Mouse (Mus musculus) thymus, postnatal 4 days (tissue): ENCODE measurements around the gene Ano10.
"Not testable (repeated sequence)": the region's sequence is repeated elsewhere in the genome, so short reads cannot be mapped to it uniquely, and the experiment has no call there.

ENCODE experiments used
- DNase-seq: peaks from one replicate; pipeline ENCODE4 v3.0.0; 2021

Ano10 gene

DNA sequence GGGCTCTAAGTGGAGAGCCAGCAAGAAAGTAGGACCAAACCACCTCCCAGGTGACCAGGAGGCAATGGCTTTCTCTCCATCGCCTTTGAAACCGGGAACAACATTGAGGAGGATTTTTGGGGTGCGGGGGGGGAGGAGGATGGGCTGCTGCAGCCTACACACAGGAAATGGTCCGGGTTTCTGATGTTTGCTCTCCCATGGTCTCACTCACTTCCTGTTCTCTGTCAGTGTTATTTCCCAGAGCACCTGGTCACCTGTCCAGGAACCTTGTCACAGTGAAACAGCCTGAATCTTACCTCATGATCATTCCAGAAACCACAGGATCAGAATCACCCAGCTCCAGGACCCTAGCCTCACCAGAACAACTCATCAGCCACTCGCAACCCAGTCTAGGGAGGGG is 100.4 kb downstream of the Ano10 start:
- DNase-seq, result no peak

DNA sequence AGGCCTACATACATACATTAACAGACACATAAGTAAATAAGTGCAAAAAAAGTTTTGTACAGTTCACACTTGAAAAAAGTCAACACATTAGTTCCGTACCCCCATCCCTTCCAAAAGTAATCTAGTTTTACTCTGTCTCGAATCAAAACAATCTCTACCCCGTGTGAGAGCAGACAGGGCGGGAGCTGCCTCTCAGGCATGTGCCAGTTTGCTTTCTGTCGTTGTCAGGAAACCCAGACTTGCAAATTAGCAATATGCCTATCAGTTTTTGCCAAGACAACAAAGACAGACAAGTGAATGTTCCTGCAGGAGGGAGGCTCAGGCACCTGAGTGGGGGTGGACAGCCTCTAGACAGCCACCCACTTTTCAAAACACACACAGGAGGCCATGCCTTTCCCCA is 100.9 kb downstream of the Ano10 start:
- no peak for DNase-seq

DNA sequence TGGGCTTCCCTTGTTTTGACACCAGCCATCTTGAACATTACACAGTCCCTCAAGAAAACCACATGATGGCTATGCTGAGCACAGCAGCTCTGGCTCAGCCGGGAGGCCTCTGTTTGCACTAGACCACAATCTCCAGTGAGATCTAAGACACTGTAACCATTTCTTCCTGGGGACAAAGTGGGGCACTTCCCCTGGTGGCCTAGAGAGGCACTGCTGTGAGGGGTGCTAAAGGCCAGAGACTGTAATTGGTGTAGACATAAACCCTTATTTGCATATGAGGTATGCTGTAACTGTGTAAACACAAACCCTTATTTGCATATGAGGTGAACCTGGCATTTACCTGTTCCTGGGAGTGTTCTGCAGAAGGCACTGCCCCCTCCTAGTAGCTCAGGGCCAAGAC is 105.5 kb downstream of the Ano10 start:
- peak; percentile 87 for DNase-seq

DNA sequence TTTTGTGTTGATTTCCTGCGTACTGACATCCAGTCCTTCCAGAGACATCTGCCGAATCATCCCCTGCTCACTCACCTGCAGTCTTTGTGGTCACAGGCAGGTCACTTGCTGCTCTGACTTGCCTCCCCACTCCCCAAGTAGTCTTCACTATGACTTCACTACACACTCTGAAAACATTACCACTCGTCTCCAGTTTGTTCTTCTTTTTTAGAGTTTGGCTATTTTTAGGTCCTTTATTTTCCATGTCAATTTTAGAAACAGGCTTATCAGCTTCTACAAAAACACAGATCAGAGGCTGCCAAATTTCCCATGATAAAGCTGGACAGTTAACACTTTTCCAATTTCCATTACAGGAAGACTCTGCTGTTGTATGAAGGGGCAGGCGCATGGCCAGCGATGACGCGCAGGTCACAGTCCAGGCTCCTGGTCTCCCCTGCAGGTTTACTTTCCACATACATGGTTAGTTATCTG is 106.7 kb downstream of the Ano10 start:
- DNase-seq, result peak; percentile 26

DNA sequence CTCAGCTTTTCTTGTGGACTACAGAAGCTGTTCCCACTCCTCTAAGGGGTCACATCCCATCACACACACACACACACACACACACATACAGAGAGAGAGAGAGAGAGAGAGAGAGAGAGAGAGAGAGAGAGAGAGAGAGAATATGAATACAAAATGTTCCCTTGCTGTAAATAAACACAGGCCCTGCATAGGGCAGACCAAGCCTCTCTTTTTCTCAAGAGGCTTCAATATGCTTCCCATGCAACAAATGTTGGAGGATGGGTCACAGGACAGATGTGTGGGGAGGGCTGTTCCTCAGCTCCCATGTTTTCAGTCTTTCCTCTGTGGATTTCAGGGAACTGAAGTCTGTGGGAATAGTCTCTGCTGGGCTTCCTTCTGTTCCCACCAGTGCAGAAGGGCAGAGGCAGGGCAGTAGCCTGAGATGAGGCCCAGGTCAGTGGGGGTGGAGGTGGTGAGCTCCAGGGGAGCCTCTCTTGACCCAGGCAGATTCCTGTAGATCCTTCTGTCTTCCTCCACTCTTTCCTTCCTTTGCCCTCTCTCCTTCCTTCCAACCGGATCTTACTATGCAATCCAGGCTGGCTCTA is 107.5 kb downstream of the Ano10 start:
- DNase-seq, result no peak

DNA sequence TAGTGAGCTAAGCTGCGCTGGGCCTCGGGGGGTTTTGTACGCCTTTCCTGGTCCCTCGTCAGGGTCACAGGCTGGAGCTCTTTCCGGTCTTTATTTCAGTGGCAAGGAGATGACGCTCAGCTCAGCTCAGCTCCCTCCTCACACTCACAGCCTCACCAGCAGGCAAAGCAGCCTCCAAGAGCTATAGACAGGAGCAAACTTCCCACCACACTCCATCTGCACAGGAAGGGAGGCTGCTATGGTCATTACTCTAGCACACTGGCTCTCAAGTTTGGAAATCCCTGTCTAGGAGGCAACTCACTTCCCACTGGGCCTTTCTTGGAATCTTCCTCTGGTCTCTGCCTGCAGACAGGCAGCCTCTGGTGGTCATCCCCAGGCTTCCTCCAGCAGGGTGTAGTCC is 108.3 kb downstream of the Ano10 start:
- no peak for DNase-seq

DNA sequence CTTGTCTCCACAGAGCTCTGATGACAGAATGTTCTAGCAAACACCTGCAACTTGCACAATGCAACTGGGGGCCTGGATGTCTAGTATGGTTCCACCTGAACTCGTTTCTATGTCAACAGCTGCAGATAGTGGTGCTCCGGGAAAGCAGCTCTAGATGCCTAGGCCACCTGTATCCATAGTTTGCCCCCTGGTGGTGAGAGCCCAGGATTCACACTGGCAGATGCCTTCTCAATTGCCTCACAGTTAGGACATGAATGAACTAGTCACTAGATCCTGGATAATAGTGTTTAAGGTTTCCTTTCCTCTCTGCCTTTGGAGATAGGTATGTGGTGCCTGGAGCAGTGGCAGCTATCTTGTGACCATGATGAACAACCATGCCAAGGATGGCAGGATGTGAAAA is 109.2 kb downstream of the Ano10 start:
- peak; percentile 94 for DNase-seq

DNA sequence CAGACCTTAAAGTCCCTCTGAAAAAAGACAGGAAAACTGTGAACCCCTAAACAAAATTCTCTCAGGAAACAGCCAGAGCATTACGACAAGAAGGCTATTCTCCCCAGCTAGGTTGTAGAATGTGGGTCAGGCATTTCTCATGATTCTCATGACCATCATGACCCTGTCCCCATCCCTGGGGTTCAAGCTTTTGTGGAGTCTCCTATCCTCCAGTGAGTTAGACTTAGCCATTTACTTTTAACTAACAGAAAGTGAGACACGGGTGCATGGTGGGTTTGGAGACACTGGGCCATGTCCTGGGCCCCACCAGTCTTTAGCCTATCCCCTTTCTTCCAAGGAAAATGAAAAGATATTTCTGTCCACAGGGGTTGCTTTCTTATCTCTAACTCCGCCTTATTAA is 109.9 kb downstream of the Ano10 start:
- no peak for DNase-seq

DNA sequence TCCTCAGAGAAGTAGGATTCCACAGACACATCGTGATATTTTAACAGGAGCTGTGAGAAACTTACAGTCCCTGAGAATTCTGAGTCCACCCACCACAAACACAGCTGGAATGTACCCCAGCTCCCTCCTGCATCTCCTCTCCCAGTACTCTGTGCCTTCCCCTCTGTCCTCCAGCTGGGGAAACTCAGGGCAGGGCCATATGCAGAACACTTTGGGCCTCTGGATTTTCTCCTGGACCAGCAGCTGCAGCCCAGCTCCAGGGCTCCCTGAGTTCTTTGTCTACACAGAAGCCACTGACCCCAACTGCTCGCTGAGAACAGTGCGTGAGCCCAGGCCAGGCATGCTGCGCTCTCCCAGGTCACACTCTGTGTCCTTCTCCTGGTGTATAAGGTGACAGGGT is 111.1 kb downstream of the Ano10 start:
- DNase-seq, result no peak

DNA sequence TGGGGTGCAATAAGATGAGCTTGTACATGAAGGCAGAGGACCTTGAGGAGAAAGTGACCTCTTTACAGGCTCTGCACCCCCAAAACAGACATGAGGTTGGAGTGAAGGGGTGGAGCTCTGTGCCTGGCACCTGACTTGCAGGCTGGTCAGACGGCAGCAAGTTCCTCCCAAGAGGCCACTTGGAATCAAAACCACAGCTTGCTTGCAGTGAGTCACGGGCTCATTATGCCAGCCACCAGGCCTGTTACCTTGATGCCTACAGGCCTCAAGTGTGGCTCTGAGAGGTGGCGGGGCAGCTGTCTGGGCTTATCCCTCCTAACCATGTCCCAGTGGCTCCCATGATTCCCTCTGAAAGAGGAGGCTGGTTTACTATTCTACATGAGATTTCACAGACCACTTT is 114.1 kb downstream of the Ano10 start:
- DNase-seq, result no peak

DNA sequence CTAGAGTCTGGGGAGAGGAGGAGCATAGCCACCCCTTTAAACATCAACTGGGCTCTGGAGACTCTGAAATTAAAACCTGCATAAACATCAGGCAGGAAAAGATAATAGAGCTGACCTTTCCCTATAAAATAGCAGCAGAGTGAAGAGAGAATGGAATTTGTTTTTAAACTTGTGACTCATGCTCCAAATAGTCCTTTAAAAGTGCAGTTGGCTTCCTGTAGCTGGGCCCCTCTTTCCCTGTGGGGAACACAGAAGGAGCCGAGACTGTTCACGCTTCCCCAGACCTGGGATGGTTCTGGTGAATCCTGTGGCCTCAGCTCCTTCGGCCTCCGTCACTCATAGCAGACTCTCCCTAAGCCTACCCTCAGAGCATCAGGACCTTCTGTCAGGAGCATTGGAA is 115.8 kb downstream of the Ano10 start:
- DNase-seq, result no peak

DNA sequence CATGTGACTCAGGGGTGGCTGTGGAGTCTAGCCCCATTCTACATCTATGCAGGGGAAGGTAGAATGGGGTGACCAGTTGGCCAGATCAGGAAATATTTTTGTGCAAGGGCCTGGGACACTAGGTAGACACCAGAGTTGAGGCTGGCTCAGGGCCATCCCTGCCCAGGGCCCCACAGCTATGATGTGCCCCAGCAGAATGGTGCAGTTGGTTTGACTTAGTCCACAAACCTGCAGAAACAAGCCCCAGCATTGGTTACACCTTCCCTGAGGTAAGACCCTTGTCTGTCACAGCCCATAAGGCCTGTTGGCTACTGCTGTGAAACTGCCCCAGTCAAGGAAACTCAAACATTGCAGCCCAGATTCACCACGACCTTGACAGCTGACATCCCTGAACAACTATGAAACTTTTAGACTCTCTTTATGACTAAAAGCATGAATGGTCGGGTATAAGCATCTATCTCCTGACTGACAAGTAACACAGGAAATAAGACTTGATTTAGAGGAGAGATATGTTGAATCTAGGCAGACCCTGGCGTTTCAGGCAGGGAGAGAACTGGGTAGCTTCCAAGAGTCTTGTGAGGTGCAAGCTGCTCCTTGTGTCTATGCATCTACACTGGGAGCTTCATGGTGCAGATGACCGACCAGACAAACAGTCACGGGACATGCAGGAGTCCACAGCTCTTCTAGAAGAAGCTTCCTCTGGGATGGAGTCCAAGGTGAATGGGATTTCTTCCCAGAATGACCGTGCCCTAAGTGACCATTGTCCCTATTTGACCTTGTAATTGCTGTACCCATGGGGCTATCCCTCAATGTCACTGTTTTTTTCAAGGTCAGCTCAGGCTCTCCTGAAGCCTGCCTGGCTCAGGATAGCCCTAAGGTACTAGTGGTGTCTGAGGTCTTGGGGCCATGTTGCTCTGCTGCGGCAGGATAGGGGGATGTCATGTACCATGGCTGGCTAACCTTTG is 116.7 kb downstream of the Ano10 start:
- DNase-seq, result no peak

DNA sequence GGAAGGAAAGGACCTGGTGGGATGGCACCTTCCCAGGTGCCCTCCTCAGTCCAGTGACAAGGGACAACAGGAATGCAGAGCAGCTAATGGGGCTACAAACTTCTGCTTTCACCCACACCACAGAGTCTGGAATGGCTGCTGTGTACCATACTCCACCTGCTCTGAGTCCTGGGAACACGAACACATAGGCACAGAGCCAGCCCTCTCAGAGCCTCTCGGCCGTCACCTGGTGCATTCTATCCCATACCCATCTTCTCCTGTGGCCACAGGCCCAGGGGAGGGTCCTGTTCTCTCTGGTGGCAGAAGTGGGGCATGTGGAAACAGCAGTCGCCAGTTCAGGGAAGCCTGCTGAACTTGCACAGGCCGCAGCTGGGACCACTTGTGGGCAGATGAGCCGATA is 119.5 kb downstream of the Ano10 start:
- DNase-seq, result no peak

DNA sequence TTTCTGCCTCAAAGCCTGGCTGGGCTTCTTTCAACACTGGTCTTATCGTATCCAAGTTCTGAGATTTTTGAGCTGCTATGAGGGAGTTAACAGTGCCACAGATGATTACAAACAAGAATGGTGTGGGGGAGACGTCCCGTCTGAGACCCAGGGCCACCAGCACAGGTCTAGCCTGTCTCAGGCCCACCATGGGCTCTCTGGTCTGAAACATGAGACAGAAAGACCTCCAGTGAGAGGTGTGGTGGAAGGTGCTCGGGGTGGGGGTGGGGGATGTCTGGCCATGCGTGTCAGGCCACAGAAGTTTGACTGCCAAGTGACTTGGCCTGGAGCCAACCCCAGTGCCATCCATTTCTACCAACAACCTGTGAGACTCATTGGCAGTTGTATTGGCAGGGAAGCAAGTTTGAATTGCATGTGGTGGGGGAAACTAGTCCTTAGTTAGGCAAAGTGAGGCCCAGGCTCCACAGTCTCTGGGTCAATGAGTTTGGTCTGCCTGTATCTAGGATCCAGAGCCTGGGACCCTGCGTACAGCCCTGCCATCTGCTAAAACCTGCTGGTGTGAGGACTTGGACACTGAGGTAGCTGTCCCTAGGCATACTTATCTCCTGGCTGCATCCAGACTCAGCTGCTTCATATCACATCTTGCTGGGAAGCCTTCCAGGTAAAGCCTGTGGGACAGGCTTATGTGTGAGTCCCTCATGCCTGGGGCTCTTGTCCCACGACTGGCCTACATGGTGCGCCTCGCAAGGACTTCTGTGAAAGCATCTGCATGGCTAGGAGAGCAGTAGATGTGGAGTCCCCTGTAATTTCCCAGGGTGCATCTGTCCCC is 120.6 kb downstream of the Ano10 start:
- no peak for DNase-seq

DNA sequence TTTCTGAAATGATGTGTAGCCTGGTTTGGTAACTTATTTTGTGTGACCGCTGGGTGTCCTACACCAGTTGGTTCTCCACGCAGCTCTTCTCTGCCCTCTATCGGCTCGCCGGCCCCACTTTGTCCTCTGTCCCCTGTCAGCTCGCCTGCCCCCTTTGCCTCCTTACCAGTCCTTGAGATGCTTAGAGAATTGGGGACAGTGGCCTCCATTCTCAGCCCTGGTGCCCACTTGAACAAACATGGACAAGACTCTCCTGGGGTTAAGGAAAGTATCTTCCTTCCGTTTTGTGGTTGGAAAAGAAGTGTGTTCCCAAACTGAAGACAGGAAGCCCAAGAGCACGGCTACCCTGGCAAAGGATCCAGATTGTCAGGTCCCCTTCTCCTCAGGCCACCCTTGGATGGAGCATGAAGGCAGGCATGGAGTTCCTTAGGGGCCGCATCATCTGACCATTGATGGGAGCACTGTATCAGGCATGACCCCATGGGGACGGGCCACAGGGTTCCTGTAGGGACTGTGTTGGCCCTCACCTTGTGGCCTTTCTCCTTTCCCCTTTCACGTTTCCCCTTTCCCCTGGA is 121.5 kb downstream of the Ano10 start:
- no peak for DNase-seq

DNA sequence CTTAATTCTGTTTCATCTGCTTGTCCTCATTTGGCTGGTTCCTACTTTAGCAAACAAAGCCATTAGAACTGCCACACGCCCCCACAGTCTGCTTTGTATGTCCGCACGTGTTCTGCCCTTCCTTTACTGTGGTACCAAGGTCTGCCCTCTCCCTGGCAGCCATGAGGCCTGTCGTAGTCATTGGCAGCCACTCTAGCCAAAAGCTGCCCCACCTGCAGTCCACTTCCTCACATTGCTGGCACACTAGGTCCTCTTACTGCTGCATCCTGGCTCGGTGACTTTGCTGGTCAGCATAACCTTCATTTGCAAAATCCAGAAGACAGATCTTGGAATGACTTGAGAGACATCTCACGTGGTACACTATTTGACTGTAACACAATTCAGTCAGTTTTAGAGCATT is 124.3 kb downstream of the Ano10 start:
- no peak for DNase-seq

DNA sequence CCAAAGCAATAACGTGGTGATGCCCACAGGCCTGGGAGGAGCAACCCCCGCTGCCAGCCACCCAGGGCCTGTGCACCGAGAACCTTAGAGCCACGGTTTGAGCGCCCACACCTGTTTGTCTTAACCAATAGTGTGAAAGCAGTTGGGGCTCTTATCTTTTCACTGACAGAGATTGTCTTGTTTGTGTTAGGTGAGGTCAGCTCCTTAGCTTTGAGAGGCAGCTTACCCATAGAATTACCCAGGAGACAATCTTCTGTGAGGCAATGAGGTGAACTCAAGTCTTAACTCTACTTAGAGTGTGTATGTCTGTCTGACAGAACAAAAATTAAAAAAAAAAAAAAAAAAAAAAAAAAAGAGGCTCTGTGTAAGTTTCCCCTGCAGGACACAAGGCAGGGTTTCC is 126.5 kb downstream of the Ano10 start:
- DNase-seq, result not testable (repeated sequence)

DNA sequence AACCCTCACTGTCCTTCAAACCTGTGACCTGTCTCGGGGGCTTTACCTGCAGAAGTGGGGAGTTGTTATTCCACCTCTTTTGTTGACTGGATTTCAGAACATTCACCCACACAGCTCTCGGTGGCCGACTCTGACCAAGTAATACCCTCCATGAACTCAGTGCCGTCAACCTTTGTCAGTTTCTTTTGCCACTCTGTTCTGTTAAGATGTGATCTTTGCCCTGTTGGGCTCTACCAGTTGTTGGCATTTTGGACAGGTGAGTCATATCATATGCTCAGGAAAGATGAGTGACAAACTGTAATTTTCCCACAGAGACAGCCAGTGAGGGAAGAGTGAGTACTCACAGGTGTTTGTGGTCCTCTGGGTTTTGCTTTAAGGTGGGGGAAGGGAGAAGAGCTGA is 129.7 kb downstream of the Ano10 start:
- no peak for DNase-seq

DNA sequence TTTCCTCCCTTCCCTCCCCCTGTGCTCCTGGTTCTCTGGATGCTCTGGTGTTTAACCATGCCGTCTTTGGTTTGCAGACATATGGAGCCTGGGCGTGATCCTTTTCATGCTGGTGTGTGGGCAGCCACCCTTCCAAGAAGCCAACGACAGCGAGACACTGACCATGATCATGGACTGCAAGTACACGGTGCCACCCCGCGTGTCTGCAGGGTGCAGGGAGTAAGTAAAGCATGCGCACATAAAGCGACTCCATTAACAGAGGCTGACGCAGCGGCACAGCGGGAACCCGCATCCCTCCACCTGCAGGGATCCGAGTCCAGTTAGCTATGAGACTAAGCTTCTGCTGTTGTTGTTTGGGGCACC is 137.2 kb downstream of the Ano10 start:
- DNase-seq, result no peak

DNA sequence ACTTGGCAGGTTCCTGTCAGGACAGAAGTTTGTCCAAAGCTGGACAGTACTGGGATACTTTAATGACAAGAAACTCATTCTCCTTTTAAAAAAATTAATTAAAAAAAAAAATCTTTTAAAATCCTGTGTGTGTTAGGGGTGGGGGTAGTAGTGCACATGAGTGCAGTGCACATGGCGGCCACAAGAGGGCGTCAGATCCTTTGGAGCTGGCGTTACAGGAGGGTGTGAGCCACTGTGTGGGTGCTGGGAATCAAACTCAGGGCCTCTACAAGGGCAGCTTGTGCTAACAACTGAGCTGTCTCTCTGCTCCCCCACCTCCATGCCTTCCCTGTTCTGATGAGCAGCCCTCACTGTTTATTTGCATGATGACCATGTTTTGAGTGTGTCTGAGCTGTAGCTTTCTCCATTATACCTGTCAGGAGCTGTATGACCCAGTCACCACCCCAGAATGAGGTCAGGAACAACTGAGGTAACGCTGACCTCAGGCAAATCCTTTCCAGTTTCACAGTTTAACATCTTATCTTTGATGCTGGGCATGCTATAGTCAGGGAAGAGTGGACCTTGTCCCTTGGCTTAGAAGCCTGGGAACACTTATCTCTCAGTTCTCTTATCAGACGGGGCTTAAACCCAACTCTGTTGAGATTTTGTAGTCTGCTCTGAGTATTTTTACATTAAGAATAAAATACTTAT is 137.7 kb downstream of the Ano10 start:
- peak; percentile 31 for DNase-seq

DNA sequence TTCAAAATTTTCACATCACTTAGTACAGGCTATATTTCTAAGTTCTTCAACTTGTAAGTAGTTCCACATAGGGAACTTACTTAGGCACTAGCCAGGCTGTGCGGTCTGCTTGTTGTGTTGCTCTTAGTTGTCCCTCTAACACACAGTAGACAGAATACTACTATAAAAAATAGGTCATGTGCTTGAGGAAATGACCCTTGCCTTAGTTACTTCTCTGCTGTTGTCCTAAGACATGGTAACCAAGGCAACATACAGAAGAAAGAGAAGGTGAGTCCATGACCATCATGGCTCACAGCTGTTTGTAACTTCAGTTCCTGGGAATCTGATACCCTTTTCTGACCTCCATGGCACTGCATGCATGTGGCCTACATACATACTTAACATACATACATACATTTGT is 139.0 kb downstream of the Ano10 start:
- no peak for DNase-seq

DNA sequence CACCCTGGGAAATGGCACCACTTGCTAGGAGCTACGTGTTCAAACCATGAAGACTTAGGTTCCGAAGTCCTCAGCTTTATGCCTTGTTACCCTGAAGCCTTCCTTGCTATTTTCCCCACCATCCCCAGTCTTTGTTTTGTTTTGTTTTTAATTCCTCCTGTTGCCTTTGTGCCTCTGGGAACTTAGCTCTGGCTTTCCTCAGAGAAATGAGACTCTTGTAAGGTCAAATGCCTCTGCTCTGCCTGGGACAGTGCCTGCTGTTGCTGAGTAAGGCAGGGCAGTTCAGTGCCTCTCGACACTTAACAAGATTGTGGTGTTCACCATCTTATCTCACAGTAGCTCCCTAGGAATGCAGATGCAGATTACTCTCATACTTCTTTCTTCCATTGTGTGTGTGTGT is 140.8 kb downstream of the Ano10 start:
- DNase-seq, result no peak

DNA sequence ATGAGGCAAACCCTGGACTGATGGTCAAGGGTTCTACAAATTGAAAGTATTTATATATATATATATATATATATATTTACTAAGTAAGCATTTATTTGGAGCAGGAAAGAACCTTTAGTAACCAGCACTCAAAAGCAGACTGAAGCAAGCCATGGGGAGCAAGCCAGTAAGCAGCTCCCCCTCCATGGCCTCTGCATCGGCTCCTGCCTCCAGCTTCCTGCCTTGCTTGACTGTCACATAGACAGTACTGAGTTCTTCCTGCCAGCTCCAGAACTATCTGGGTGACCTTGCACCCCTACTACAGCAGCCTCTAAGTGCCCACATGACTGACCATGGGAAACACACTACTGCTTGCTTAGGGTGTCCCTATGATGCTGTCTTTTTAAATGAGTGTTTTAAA is 141.7 kb downstream of the Ano10 start:
- DNase-seq, result no peak
